Mouse (Mus musculus) ovary, postnatal 36 days (tissue): ENCODE results near the gene Bicdl2.

Experiments used
- DNase-seq: peaks from one replicate; pipeline ENCODE4 v3.0.0; 2022; ENCODE audit warnings: low spot score, mixed read lengths

Gene Bicdl2

GRCm38 (mm10) chr17:23660117-23660875 lies at the start of gene Bicdl2:
TSS of gene Bicdl2 (plus strand) at chr17:23660506.
- DNase-seq, result peak; percentile 55

- no peak for DNase-seq
Observed at GRCm38 (mm10) chr17:23617087-23617486, 43.2 kb upstream of the Bicdl2 start.

- DNase-seq, result no peak
Observed at GRCm38 (mm10) chr17:23620351-23620750, 40.0 kb upstream of the Bicdl2 start.

GRCm38 (mm10) chr17:23627813-23628212 lies 32.5 kb upstream of the Bicdl2 start:
- no peak for DNase-seq

GRCm38 (mm10) chr17:23630195-23631020 lies 29.9 kb upstream of the Bicdl2 start:
- peak; percentile 81 for DNase-seq

GRCm38 (mm10) chr17:23631241-23631640 lies 29.1 kb upstream of the Bicdl2 start:
- DNase-seq, result no peak

- DNase-seq, result no peak
Observed at GRCm38 (mm10) chr17:23644613-23645495, 15.5 kb upstream of the Bicdl2 start, which contains the start of gene Mmp25. TSS of gene Mmp25 (minus strand) at chr17:23645277.

GRCm38 (mm10) chr17:23645894-23646293 lies 14.4 kb upstream of the Bicdl2 start:
- DNase-seq, result no peak

GRCm38 (mm10) chr17:23651363-23651762 lies 8.9 kb upstream of the Bicdl2 start:
- no peak for DNase-seq

- no peak for DNase-seq
Observed at GRCm38 (mm10) chr17:23653324-23653723, 7.0 kb upstream of the Bicdl2 start.

GRCm38 (mm10) chr17:23654001-23654400 lies 6.3 kb upstream of the Bicdl2 start:
- no peak for DNase-seq

- DNase-seq, result no peak
Observed at GRCm38 (mm10) chr17:23654410-23654809, 5.9 kb upstream of the Bicdl2 start.

- no peak for DNase-seq
Observed at GRCm38 (mm10) chr17:23658450-23658849, 1.9 kb upstream of the Bicdl2 start.

GRCm38 (mm10) chr17:23660876-23661200 lies 532 bp downstream of the Bicdl2 start:
- no peak for DNase-seq

- DNase-seq, result no peak
Observed at GRCm38 (mm10) chr17:23661526-23661925, 1.2 kb downstream of the Bicdl2 start.

- DNase-seq, result no peak
Observed at GRCm38 (mm10) chr17:23664556-23665021, 4.3 kb downstream of the Bicdl2 start.

- DNase-seq, result no peak
Observed at GRCm38 (mm10) chr17:23665511-23665910, 5.2 kb downstream of the Bicdl2 start.

GRCm38 (mm10) chr17:23670516-23671074 lies 10.3 kb downstream of the Bicdl2 start:
- no peak for DNase-seq

GRCm38 (mm10) chr17:23671519-23671918 lies 11.2 kb downstream of the Bicdl2 start:
- no peak for DNase-seq

GRCm38 (mm10) chr17:23672761-23673160 lies 12.5 kb downstream of the Bicdl2 start:
- DNase-seq, result no peak

- peak; percentile 91 for DNase-seq
Observed at GRCm38 (mm10) chr17:23673424-23674073, 13.2 kb downstream of the Bicdl2 start, which contains the start of the genes Hcfc1r1 and Thoc6. TSS of gene Hcfc1r1 (plus strand) at chr17:23673596. TSS of gene Thoc6 (minus strand) at chr17:23673882.
